Mouse (Mus musculus): ENCODE data around the gene Pik3c2g. TPM values are rescaled to one million over a fixed set of nuclear protein-coding genes. Genes with fewer than 3 reads are reported as not detected.

Gene Pik3c2g
- polyA plus RNA-seq, 1 experiment from 2014 or later: 0.05 TPM

GRCm38 (mm10) chr6:139971608-139972298 is 384.7 kb downstream of the Pik3c2g start:
- 0 out of 2 replicates have a peak, but pooled peaks cover 2% of the 10 kb centered on the region for H3K4me1 ChIP-seq
- 88% methylated on average over 4 of the region's 4 CpGs for whole genome bisulfite sequencing
- no peak overlapping the region for H3K9ac ChIP-seq (replicated peaks)
- H3K27me3 ChIP-seq: no peaks in the 10 kb centered on the region
- H3K27ac ChIP-seq (replicated peaks): no peak overlapping the region
- no peak overlapping the region for H3K4me3 ChIP-seq
- H3K36me3 ChIP-seq: no peaks in the 10 kb centered on the region
- no peak for ATAC-seq (replicated peaks)
- H3K9me3 ChIP-seq: no peaks in the 10 kb centered on the region
- H3K4me2 ChIP-seq (replicated peaks): no peak overlapping the region

- Histone ChIP-seq H3K9me3 (no peaks in the 10 kb centered on the region), H3K36me3 (no peaks in the 10 kb centered on the region), H3K4me3 (no peak overlapping the region), H3K4me1 (no peaks in the 10 kb centered on the region), H3K9ac (replicated peaks) (no peak overlapping the region), H3K4me2 (replicated peaks) (no peak overlapping the region), H3K27ac (replicated peaks) (no peak overlapping the region), H3K27me3 (no peaks in the 10 kb centered on the region)
- ATAC-seq (replicated peaks): no peak
- 73% methylated on average over 5 of the region's 5 CpGs for WGBS
Measured at GRCm38 (mm10) chr6:139974668-139975067, 387.6 kb downstream of the Pik3c2g start.

- ATAC-seq (replicated peaks): no peak
- Histone ChIP-seq H3K27ac (replicated peaks) (no peak overlapping the region), H3K4me2 (replicated peaks) (no peak overlapping the region), H3K9me3 (no peaks in the 10 kb centered on the region), H3K36me3 (no peaks in the 10 kb centered on the region), H3K4me3 (no peak overlapping the region), H3K4me1 (no peaks in the 10 kb centered on the region), H3K9ac (replicated peaks) (no peak overlapping the region), H3K27me3 (no peaks in the 10 kb centered on the region)
- WGBS: 63% methylated on average over 3 of the region's 3 CpGs
Measured at GRCm38 (mm10) chr6:139978114-139978513, 391.1 kb downstream of the Pik3c2g start.

- H3K4me3 ChIP-seq: no peak overlapping the region
- no peaks in the 10 kb centered on the region for H3K9me3 ChIP-seq
- H3K9ac ChIP-seq (replicated peaks): no peak overlapping the region
- no peaks in the 10 kb centered on the region for H3K4me1 ChIP-seq
- no peaks in the 10 kb centered on the region for H3K36me3 ChIP-seq
- no peak overlapping the region for H3K27ac ChIP-seq (replicated peaks)
- ATAC-seq (replicated peaks): no peak
- H3K4me2 ChIP-seq (replicated peaks): no peak overlapping the region
- no peaks in the 10 kb centered on the region for H3K27me3 ChIP-seq
Measured at GRCm38 (mm10) chr6:139981061-139981460, 394.0 kb downstream of the Pik3c2g start.

GRCm38 (mm10) chr6:139984069-139984468 is 397.0 kb downstream of the Pik3c2g start:
- 86% methylated on average over 3 of the region's 3 CpGs for WGBS
- no peak overlapping the region for H3K27ac ChIP-seq (replicated peaks)
- no peak overlapping the region for H3K9ac ChIP-seq (replicated peaks)
- no peak for ATAC-seq (replicated peaks)
- H3K36me3 ChIP-seq: no peaks in the 10 kb centered on the region
- peaks cover 5% of the 10 kb centered on the region; the same call in 1 of the 2 replicates for H3K4me1 ChIP-seq
- H3K4me2 ChIP-seq (replicated peaks): no peak overlapping the region
- H3K4me3 ChIP-seq: no peak overlapping the region
- no peaks in the 10 kb centered on the region for H3K9me3 ChIP-seq
- no peaks in the 10 kb centered on the region for H3K27me3 ChIP-seq

- Histone ChIP-seq H3K36me3 (no peaks in the 10 kb centered on the region), H3K4me1 (peaks cover 9% of the 10 kb centered on the region), H3K27me3 (no peaks in the 10 kb centered on the region), H3K4me2 (replicated peaks) (no peak overlapping the region), H3K4me3 (no peak overlapping the region), H3K27ac (replicated peaks) (no peak overlapping the region), H3K9ac (replicated peaks) (no peak overlapping the region), H3K9me3 (no peaks in the 10 kb centered on the region)
- WGBS: 90% methylated on average over 2 of the region's 2 CpGs
- no peak for ATAC-seq (replicated peaks)
Measured at GRCm38 (mm10) chr6:139986564-139986963, 399.5 kb downstream of the Pik3c2g start.

GRCm38 (mm10) chr6:139989075-139989474 is 402.1 kb downstream of the Pik3c2g start:
- no peak for ATAC-seq (replicated peaks)
- H3K36me3 ChIP-seq: no peaks in the 10 kb centered on the region
- WGBS: 48% methylated on average over 6 of the region's 6 CpGs

GRCm38 (mm10) chr6:139989597-139989996 is 402.6 kb downstream of the Pik3c2g start:
- Histone ChIP-seq H3K9ac (replicated peaks) (no peak overlapping the region), H3K27me3 (no peaks in the 10 kb centered on the region), H3K4me1 (peaks cover 9% of the 10 kb centered on the region), H3K27ac (replicated peaks) (0 out of 2 replicates have a peak overlapping the region, but pooled peaks have one; percentile 18), H3K36me3 (no peaks in the 10 kb centered on the region), H3K4me3 (no peak overlapping the region), H3K9me3 (no peaks in the 10 kb centered on the region), H3K4me2 (replicated peaks) (no peak overlapping the region)
- ATAC-seq (replicated peaks): no peak
- 90% methylated on average over 10 of the region's 10 CpGs for WGBS

More at GRCm38 (mm10) chr6:139989075-139989474, 402.1 kb downstream of the Pik3c2g start:
- 0 out of 2 replicates have a peak overlapping the region, but pooled peaks have one; percentile 18 for H3K27ac ChIP-seq (replicated peaks)
- no peak overlapping the region for H3K4me3 ChIP-seq
- no peaks in the 10 kb centered on the region for H3K9me3 ChIP-seq
- no peaks in the 10 kb centered on the region for H3K27me3 ChIP-seq
- peaks cover 9% of the 10 kb centered on the region for H3K4me1 ChIP-seq
- no peak overlapping the region for H3K9ac ChIP-seq (replicated peaks)
- H3K4me2 ChIP-seq (replicated peaks): no peak overlapping the region

GRCm38 (mm10) chr6:140005181-140005580 is 418.2 kb downstream of the Pik3c2g start:
- no peak for ATAC-seq (replicated peaks)
- Histone ChIP-seq H3K4me3 (no peak overlapping the region), H3K9ac (replicated peaks) (no peak overlapping the region), H3K9me3 (no peaks in the 10 kb centered on the region), H3K27me3 (no peaks in the 10 kb centered on the region), H3K27ac (replicated peaks) (no peak overlapping the region), H3K36me3 (no peaks in the 10 kb centered on the region), H3K4me1 (no peaks in the 10 kb centered on the region), H3K4me2 (replicated peaks) (no peak overlapping the region)
- WGBS: 85% methylated on average over 3 of the region's 3 CpGs

Other genes with a start within 250 kb of the Pik3c2g start
- not detected in 2 replicates for gene Rergl, start 85.2 kb upstream of the Pik3c2g start, polyA plus RNA-seq (2015; fragmentation: Nextera tagmentation; extraction: Ambion mirVana)